Mouse (Mus musculus): ENCODE measurements around the gene Gm20388. TPM values are rescaled to one million over a fixed set of nuclear protein-coding genes. Genes with fewer than 3 reads are reported as not detected.

Gene Gm20388
- polyA plus RNA-seq, 1 experiment from 2014 or later, result 4.4 TPM

GRCm38 (mm10) chr8:122670001-122670400 is 2759.4 kb downstream of the Gm20388 start:
- no peak for ATAC-seq
- Histone ChIP-seq H3K9me3 (no peaks in the 10 kb centered on the region), H3K27ac (no peak overlapping the region), H3K36me3 (0 out of 2 replicates have a peak, but pooled peaks cover 8% of the 10 kb centered on the region), H3K27me3 (peaks cover 24% of the 10 kb centered on the region; the same call in 1 of the 2 replicates), H3K4me3 (replicated peaks) (no peak overlapping the region), H3K4me2 (replicated peaks) (peak overlapping the region; percentile 13; the same call in 1 of the 2 replicates), H3K4me1 (replicated peaks) (peaks cover 94% of the 10 kb centered on the region), H3K9ac (replicated peaks) (peak overlapping the region; percentile 42; the same call in 1 of the 2 replicates)
- WGBS, result 18% methylated on average over 11 of the region's 11 CpGs

GRCm38 (mm10) chr8:122670718-122671117 is 2760.1 kb downstream of the Gm20388 start:
- peaks cover 94% of the 10 kb centered on the region for H3K4me1 ChIP-seq (replicated peaks)
- H3K4me2 ChIP-seq (replicated peaks), result 0 out of 2 replicates have a peak overlapping the region, but pooled peaks have one; percentile 2
- H3K9ac ChIP-seq (replicated peaks), result peak overlapping the region; percentile 11
- ATAC-seq, result no peak
- WGBS, result 41% methylated on average over 3 of the region's 3 CpGs
- H3K9me3 ChIP-seq, result no peaks in the 10 kb centered on the region
- 0 out of 2 replicates have a peak, but pooled peaks cover 8% of the 10 kb centered on the region for H3K36me3 ChIP-seq
- H3K4me3 ChIP-seq (replicated peaks), result no peak overlapping the region
- peaks cover 24% of the 10 kb centered on the region; the same call in 1 of the 2 replicates for H3K27me3 ChIP-seq
- H3K27ac ChIP-seq, result no peak overlapping the region

GRCm38 (mm10) chr8:122671894-122672293 is 2761.3 kb downstream of the Gm20388 start:
- Histone ChIP-seq H3K4me1 (replicated peaks) (peaks cover 94% of the 10 kb centered on the region), H3K27ac (no peak overlapping the region), H3K27me3 (peaks cover 29% of the 10 kb centered on the region; the same call in 1 of the 2 replicates), H3K9me3 (no peaks in the 10 kb centered on the region), H3K36me3 (0 out of 2 replicates have a peak, but pooled peaks cover 8% of the 10 kb centered on the region), H3K4me3 (replicated peaks) (no peak overlapping the region), H3K9ac (replicated peaks) (peak overlapping the region; percentile 36; the same call in 1 of the 2 replicates), H3K4me2 (replicated peaks) (0 out of 2 replicates have a peak overlapping the region, but pooled peaks have one; percentile 2)
- WGBS, result 70% methylated on average over 6 of the region's 6 CpGs
- no peak for ATAC-seq

GRCm38 (mm10) chr8:122673989-122674388 is 2763.3 kb downstream of the Gm20388 start:
- peak overlapping the region; percentile 77; the same call in 1 of the 2 replicates for H3K4me2 ChIP-seq (replicated peaks)
- H3K27me3 ChIP-seq, result peaks cover 31% of the 10 kb centered on the region
- ATAC-seq, result no peak
- peak overlapping the region; percentile 29; the same call in 1 of the 2 replicates for H3K9ac ChIP-seq (replicated peaks)
- H3K4me3 ChIP-seq (replicated peaks), result no peak overlapping the region
- H3K4me1 ChIP-seq (replicated peaks), result peaks cover 86% of the 10 kb centered on the region
- H3K9me3 ChIP-seq, result no peaks in the 10 kb centered on the region
- H3K27ac ChIP-seq, result no peak overlapping the region
- 80% methylated on average over 12 of the region's 12 CpGs for WGBS
- H3K36me3 ChIP-seq, result 0 out of 2 replicates have a peak, but pooled peaks cover 8% of the 10 kb centered on the region

GRCm38 (mm10) chr8:122674999-122675398 is 2764.4 kb downstream of the Gm20388 start:
- Histone ChIP-seq H3K27me3 (peaks cover 40% of the 10 kb centered on the region), H3K4me1 (replicated peaks) (peaks cover 88% of the 10 kb centered on the region), H3K4me3 (replicated peaks) (peak overlapping the region; percentile 85), H3K27ac (0 out of 2 replicates have a peak overlapping the region, but pooled peaks have one; percentile 28), H3K9me3 (no peaks in the 10 kb centered on the region), H3K4me2 (replicated peaks) (peak overlapping the region; percentile 77), H3K36me3 (0 out of 2 replicates have a peak, but pooled peaks cover 8% of the 10 kb centered on the region), H3K9ac (replicated peaks) (peak overlapping the region; percentile 91; the same call in 1 of the 2 replicates)
- no peak for ATAC-seq
- WGBS, result 41% methylated on average over 7 of the region's 7 CpGs

GRCm38 (mm10) chr8:122675596-122676420 is 2765.2 kb downstream of the Gm20388 start:
- Histone ChIP-seq H3K27ac (peak overlapping the region; percentile 96; the same call in 1 of the 2 replicates), H3K9me3 (no peaks in the 10 kb centered on the region), H3K36me3 (0 out of 2 replicates have a peak, but pooled peaks cover 8% of the 10 kb centered on the region), H3K27me3 (peaks cover 48% of the 10 kb centered on the region), H3K4me2 (replicated peaks) (peak overlapping the region; percentile 77), H3K4me1 (replicated peaks) (peaks cover 88% of the 10 kb centered on the region), H3K4me3 (replicated peaks) (peak overlapping the region; percentile 85), H3K9ac (replicated peaks) (peak overlapping the region; percentile 91)
- 73% methylated on average over 17 of the region's 17 CpGs for WGBS
- ATAC-seq, result no peak

GRCm38 (mm10) chr8:122676621-122677480 is 2766.2 kb downstream of the Gm20388 start:
- WGBS, result 13% methylated on average over 16 of the region's 16 CpGs
- Histone ChIP-seq H3K9ac (replicated peaks) (peak overlapping the region; percentile 91), H3K27me3 (peaks cover 48% of the 10 kb centered on the region), H3K4me3 (replicated peaks) (peak overlapping the region; percentile 85), H3K27ac (peak overlapping the region; percentile 96), H3K9me3 (no peaks in the 10 kb centered on the region), H3K36me3 (0 out of 2 replicates have a peak, but pooled peaks cover 8% of the 10 kb centered on the region), H3K4me1 (replicated peaks) (peaks cover 79% of the 10 kb centered on the region), H3K4me2 (replicated peaks) (peak overlapping the region; percentile 77)
- ATAC-seq, result peak; percentile 55

GRCm38 (mm10) chr8:122677481-122678021 is 2766.9 kb downstream of the Gm20388 start:
- H3K4me1 ChIP-seq (replicated peaks), result peaks cover 73% of the 10 kb centered on the region
- H3K4me3 ChIP-seq (replicated peaks), result peak overlapping the region; percentile 85
- H3K9me3 ChIP-seq, result no peaks in the 10 kb centered on the region
- H3K27me3 ChIP-seq, result peaks cover 48% of the 10 kb centered on the region
- H3K9ac ChIP-seq (replicated peaks), result peak overlapping the region; percentile 91
- H3K27ac ChIP-seq, result peak overlapping the region; percentile 96
- under 1% methylated on average over 34 of the region's 35 CpGs for WGBS
- H3K4me2 ChIP-seq (replicated peaks), result peak overlapping the region; percentile 77
- peak; percentile 5; the same call in 1 of the 2 replicates for ATAC-seq
- 0 out of 2 replicates have a peak, but pooled peaks cover 8% of the 10 kb centered on the region for H3K36me3 ChIP-seq

- Histone ChIP-seq H3K36me3 (0 out of 2 replicates have a peak, but pooled peaks cover 3% of the 10 kb centered on the region), H3K27ac (peak overlapping the region; percentile 96), H3K27me3 (peaks cover 45% of the 10 kb centered on the region), H3K9me3 (no peaks in the 10 kb centered on the region), H3K4me2 (replicated peaks) (peak overlapping the region; percentile 77), H3K4me1 (replicated peaks) (peaks cover 66% of the 10 kb centered on the region), H3K9ac (replicated peaks) (peak overlapping the region; percentile 91), H3K4me3 (replicated peaks) (peak overlapping the region; percentile 85)
- peak; percentile 82 for ATAC-seq
- under 1% methylated on average over 89 of the region's 127 CpGs for WGBS
These were observed 2767.6 kb downstream of the Gm20388 start for GRCm38 (mm10) chr8:122678061-122678895.

GRCm38 (mm10) chr8:122678896-122679210 is 2768.2 kb downstream of the Gm20388 start:
- H3K36me3 ChIP-seq, result no peaks in the 10 kb centered on the region
- peak overlapping the region; percentile 77 for H3K4me2 ChIP-seq (replicated peaks)
- H3K27ac ChIP-seq, result peak overlapping the region; percentile 96
- 0% methylated on average over 14 of the region's 14 CpGs for WGBS
- no peak; the same call in 1 of the 2 replicates for ATAC-seq
- H3K4me3 ChIP-seq (replicated peaks), result peak overlapping the region; percentile 85
- peak overlapping the region; percentile 91; the same call in 1 of the 2 replicates for H3K9ac ChIP-seq (replicated peaks)
- peaks cover 42% of the 10 kb centered on the region for H3K27me3 ChIP-seq
- no peaks in the 10 kb centered on the region for H3K9me3 ChIP-seq
- H3K4me1 ChIP-seq (replicated peaks), result peaks cover 61% of the 10 kb centered on the region

Measured in midbrain, embryonic 13.5 days (tissue).